Mouse (Mus musculus): ENCODE data around the gene Hoxd10. TPM values are rescaled to one million over a fixed set of nuclear protein-coding genes. Genes with fewer than 3 reads are reported as not detected.

The Hoxd10 gene
- polyA plus RNA-seq, 1 experiment from 2014 or later = not detected

DNA sequence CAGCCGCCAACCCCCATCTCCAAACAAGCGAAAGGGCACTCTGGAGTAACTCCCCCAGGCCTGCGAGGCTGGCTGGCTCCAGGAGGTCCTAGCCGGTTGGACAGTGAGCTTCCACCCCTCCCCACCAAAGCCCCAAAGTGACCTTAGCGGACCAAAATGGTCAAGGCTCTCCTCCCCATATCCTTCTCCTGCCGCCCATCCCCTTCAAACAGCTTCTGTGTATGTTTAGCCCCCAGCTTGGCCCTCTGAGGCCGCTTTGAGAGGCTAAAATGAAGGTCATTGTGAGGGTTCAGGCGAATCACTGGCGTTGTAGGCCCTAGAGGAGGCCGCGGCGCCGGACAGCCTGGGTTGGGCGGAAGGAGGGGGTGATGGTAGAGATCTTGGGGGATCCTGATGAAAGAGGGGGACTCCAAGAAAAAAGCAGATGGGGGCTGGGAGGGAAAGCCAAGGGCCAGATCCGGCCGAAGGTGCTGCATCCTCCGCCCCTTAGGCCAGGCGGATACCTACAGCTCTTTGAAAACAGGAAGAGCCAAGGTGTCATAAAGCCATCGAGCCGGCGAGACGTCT is 8.9 kb downstream of the Hoxd10 start:
- Histone ChIP-seq H3K36me3 (replicated peaks) (no peaks in the 10 kb centered on the region), H3K4me3 (replicated peaks) (no peak overlapping the region), H3K9ac (no peak overlapping the region), H3K27me3 (peaks cover 100% of the 10 kb centered on the region), H3K4me2 (no peak overlapping the region), H3K9me3 (replicated peaks) (no peaks in the 10 kb centered on the region), H3K27ac (replicated peaks) (no peak overlapping the region), H3K4me1 (replicated peaks) (peaks cover 17% of the 10 kb centered on the region)
- ATAC-seq (ENCODE audit: insufficient read depth) = no peak
- WGBS (ENCODE audit: insufficient replicate concordance) = 7% methylated on average over 22 of the region's 22 CpGs

- no peak overlapping the region for H3K27ac ChIP-seq (replicated peaks)
- ATAC-seq (ENCODE audit: insufficient read depth) = no peak
These were observed 10.5 kb downstream of the Hoxd10 start for GRCm38 (mm10) chr2:74701949-74702819.

GRCm38 (mm10) chr2:74702820-74703219 is 11.1 kb downstream of the Hoxd10 start:
- no peak for ATAC-seq (ENCODE audit: insufficient read depth)
- H3K36me3 ChIP-seq (replicated peaks) = no peaks in the 10 kb centered on the region
- WGBS (ENCODE audit: insufficient replicate concordance) = 28% methylated on average over 6 of the region's 6 CpGs
- H3K4me3 ChIP-seq (replicated peaks) = no peak overlapping the region
- no peak overlapping the region for H3K9ac ChIP-seq
- no peak overlapping the region for H3K4me2 ChIP-seq
- peaks cover 13% of the 10 kb centered on the region for H3K4me1 ChIP-seq (replicated peaks)
- no peaks in the 10 kb centered on the region for H3K9me3 ChIP-seq (replicated peaks)
- H3K27me3 ChIP-seq = peaks cover 100% of the 10 kb centered on the region
- no peak overlapping the region for H3K27ac ChIP-seq (replicated peaks)

More at GRCm38 (mm10) chr2:74701949-74702819, 10.5 kb downstream of the Hoxd10 start:
- H3K4me3 ChIP-seq (replicated peaks) = no peak overlapping the region
- H3K27me3 ChIP-seq = peaks cover 100% of the 10 kb centered on the region
- H3K9ac ChIP-seq = no peak overlapping the region
- 15% methylated on average over 17 of the region's 17 CpGs for WGBS (ENCODE audit: insufficient replicate concordance)
- H3K4me1 ChIP-seq (replicated peaks) = peaks cover 17% of the 10 kb centered on the region
- no peak overlapping the region for H3K4me2 ChIP-seq
- no peaks in the 10 kb centered on the region for H3K36me3 ChIP-seq (replicated peaks)
- no peaks in the 10 kb centered on the region for H3K9me3 ChIP-seq (replicated peaks)

GRCm38 (mm10) chr2:74703317-74703716 is 11.6 kb downstream of the Hoxd10 start:
- WGBS (ENCODE audit: insufficient replicate concordance) = 15% methylated on average over 10 of the region's 10 CpGs

DNA sequence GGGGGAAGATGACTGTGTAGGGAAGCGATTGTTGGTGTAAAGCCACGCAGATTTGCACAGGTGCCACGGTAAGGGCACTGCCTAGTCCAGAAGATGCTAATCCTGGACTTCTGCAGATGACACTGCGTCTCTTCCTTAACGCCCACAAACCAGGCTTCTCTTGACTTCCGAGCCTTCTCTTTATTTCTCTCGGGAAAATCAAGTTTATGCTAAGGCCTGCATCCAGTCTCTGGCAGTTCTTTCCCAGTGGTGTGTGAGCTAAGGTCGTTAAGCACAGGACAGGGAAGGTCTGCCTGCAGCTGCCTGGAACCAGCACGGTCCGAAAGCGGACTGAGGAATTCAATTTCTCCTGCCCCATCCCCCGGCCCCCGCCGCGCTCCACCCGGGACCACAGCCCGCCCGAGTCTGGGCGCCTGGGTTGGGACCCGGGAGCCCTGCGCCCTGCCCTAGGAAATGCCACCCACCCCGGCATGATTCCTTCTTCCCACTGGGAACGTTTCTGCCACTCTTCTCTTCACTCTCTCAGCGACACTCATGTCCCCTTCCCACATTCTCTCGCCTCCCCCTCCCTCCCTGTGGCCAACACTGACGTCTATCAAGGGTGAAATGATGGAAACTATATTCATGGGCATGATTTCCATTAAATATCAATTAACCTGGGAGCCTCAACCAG is 12.1 kb downstream of the Hoxd10 start:
- Histone ChIP-seq H3K36me3 (replicated peaks) (no peaks in the 10 kb centered on the region), H3K27me3 (peaks cover 100% of the 10 kb centered on the region), H3K4me3 (replicated peaks) (no peak overlapping the region), H3K9ac (no peak overlapping the region), H3K4me1 (replicated peaks) (peaks cover 10% of the 10 kb centered on the region), H3K27ac (replicated peaks) (no peak overlapping the region), H3K4me2 (no peak overlapping the region), H3K9me3 (replicated peaks) (no peaks in the 10 kb centered on the region)
- WGBS (ENCODE audit: insufficient replicate concordance) = 8% methylated on average over 26 of the region's 26 CpGs
- no peak for ATAC-seq (ENCODE audit: insufficient read depth)

More at GRCm38 (mm10) chr2:74703317-74703716, 11.6 kb downstream of the Hoxd10 start:
- no peak overlapping the region for H3K4me2 ChIP-seq
- ATAC-seq (ENCODE audit: insufficient read depth) = no peak
- H3K4me3 ChIP-seq (replicated peaks) = no peak overlapping the region
- peaks cover 10% of the 10 kb centered on the region for H3K4me1 ChIP-seq (replicated peaks)
- no peaks in the 10 kb centered on the region for H3K36me3 ChIP-seq (replicated peaks)
- H3K9me3 ChIP-seq (replicated peaks) = no peaks in the 10 kb centered on the region
- H3K9ac ChIP-seq = no peak overlapping the region
- H3K27ac ChIP-seq (replicated peaks) = no peak overlapping the region
- H3K27me3 ChIP-seq = peaks cover 100% of the 10 kb centered on the region

DNA sequence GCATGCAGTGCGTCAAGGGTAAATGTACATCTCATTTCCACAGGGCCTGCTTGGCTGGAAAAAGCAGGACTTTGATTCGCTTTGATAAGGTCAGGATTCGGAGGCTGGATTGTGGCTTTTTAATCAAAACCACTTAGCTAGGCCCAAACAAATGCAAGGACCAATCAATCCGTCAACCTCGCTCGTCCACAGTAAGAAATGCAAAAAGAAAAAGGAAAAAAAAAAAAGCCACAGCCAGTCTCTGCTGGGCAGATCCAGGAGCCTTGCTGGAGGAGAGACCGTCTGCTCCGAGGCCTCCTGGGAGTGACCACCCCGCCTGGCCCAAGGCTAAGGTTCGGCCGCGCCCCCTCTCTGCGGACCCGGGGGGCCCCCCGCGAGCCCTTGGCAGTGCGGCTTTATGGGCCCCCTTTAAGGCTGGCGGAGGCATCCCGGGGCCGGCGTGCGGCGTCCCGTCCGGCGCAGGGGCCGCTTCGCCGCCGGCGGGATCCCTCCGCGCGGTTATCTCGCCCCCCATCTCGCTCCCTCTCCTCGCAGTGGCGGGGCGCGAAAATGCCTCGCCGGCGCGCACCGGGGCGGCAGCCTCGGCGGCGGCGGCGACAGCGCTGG is 12.8 kb downstream of the Hoxd10 start, which contains the start of gene Hoxd8:
TSS of gene Hoxd8 (plus strand) at position 223 of the 606 bp plus-strand sequence.
- Histone ChIP-seq H3K4me1 (replicated peaks) (peaks cover 10% of the 10 kb centered on the region), H3K27me3 (peaks cover 100% of the 10 kb centered on the region), H3K36me3 (replicated peaks) (no peaks in the 10 kb centered on the region), H3K9me3 (replicated peaks) (no peaks in the 10 kb centered on the region), H3K4me3 (replicated peaks) (peak within 1 kb of the TSS; percentile 40), H3K4me2 (peak within 1 kb of the TSS; percentile 62), H3K27ac (replicated peaks) (no peak within 1 kb of the TSS), H3K9ac (no peak within 1 kb of the TSS)
- no peak for ATAC-seq (ENCODE audit: insufficient read depth)
- 1% methylated on average over 52 of the region's 52 CpGs for WGBS (ENCODE audit: insufficient replicate concordance)

- Histone ChIP-seq H3K4me3 (replicated peaks) (peak overlapping the region; percentile 40), H3K27ac (replicated peaks) (no peak overlapping the region), H3K9ac (no peak overlapping the region), H3K36me3 (replicated peaks) (no peaks in the 10 kb centered on the region), H3K4me2 (peak overlapping the region; percentile 62), H3K4me1 (replicated peaks) (peaks cover 10% of the 10 kb centered on the region), H3K9me3 (replicated peaks) (no peaks in the 10 kb centered on the region), H3K27me3 (peaks cover 100% of the 10 kb centered on the region)
- no peak for ATAC-seq (ENCODE audit: insufficient read depth)
- 1% methylated on average over 59 of the region's 66 CpGs for WGBS (ENCODE audit: insufficient replicate concordance)
These were observed 13.3 kb downstream of the Hoxd10 start for GRCm38 (mm10) chr2:74704999-74705466.

DNA sequence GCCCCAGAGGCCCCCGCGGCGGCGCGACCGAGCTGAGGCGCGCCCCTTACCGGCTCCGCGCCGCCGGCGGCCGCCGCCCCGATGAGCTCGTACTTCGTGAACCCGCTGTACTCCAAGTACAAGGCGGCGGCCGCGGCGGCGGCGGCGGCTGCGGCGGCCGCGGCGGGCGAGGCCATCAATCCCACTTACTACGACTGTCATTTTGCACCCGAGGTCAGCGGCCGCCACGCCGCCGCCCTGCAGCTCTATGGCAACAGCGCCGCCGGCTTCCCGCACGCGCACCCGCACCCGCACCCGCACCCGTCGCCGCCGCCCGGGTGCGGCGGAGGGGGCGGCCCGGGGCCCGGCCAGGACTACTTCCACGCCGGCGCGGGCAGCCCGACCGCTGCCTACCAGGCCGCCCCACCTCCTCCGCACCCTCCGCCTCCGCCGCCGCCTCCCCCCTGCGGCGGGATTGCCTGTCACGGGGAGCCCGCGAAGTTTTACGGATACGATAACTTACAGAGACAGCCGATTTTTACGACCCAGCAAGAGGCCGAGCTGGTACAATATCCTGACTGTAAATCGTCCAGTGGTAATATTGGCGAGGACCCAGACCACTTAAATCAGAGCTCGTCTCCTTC is 13.9 kb downstream of the Hoxd10 start:
- no peak for ATAC-seq (ENCODE audit: insufficient read depth)
- peaks cover 10% of the 10 kb centered on the region for H3K4me1 ChIP-seq (replicated peaks)

GRCm38 (mm10) chr2:74706393-74706960 is 14.8 kb downstream of the Hoxd10 start:
- Histone ChIP-seq H3K36me3 (replicated peaks) (no peaks in the 10 kb centered on the region), H3K4me2 (no peak overlapping the region), H3K4me3 (replicated peaks) (no peak overlapping the region), H3K27ac (replicated peaks) (no peak overlapping the region), H3K9me3 (replicated peaks) (no peaks in the 10 kb centered on the region), H3K4me1 (replicated peaks) (peaks cover 10% of the 10 kb centered on the region), H3K9ac (no peak overlapping the region), H3K27me3 (peaks cover 100% of the 10 kb centered on the region)
- 6% methylated on average over 13 of the region's 13 CpGs for WGBS (ENCODE audit: insufficient replicate concordance)
- no peak for ATAC-seq (ENCODE audit: insufficient read depth)

More for the DNA sequence above, 13.9 kb downstream of the Hoxd10 start:
- Histone ChIP-seq H3K36me3 (replicated peaks) (no peaks in the 10 kb centered on the region), H3K27me3 (peaks cover 100% of the 10 kb centered on the region), H3K9me3 (replicated peaks) (no peaks in the 10 kb centered on the region), H3K27ac (replicated peaks) (no peak overlapping the region), H3K9ac (no peak overlapping the region), H3K4me3 (replicated peaks) (peak overlapping the region; percentile 40), H3K4me2 (peak overlapping the region; percentile 62)
- under 1% methylated on average over 85 of the region's 85 CpGs for WGBS (ENCODE audit: insufficient replicate concordance)

DNA sequence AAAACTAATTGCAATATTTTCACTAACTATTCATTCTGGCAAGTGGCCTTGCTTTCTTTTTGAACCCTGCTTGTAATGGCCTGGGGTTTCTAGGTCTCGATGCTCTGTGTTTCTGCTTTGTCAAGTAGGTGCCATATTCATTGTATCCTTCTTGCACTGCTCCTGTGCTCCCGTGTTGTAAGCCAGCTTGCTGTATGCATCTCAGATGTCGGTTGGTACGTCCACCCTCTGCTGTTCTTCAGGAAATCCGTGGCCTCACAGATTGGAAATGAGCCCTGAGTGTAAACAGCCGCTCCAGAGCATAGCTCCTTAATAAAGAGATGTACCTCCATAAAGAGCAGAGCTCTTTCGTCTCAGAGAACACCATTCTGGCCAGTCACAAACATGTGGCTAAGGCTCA is 15.9 kb downstream of the Hoxd10 start:
- no peak for ATAC-seq (ENCODE audit: insufficient read depth)
- WGBS (ENCODE audit: insufficient replicate concordance) = 21% methylated on average over 7 of the region's 7 CpGs
- H3K36me3 ChIP-seq (replicated peaks) = no peaks in the 10 kb centered on the region

More for the DNA sequence above, 15.9 kb downstream of the Hoxd10 start:
- Histone ChIP-seq H3K27me3 (peaks cover 100% of the 10 kb centered on the region), H3K4me1 (replicated peaks) (peaks cover 10% of the 10 kb centered on the region), H3K9me3 (replicated peaks) (no peaks in the 10 kb centered on the region), H3K4me2 (no peak overlapping the region), H3K27ac (replicated peaks) (no peak overlapping the region), H3K9ac (no peak overlapping the region), H3K4me3 (replicated peaks) (no peak overlapping the region)
